Mouse (Mus musculus): ENCODE data around the gene Apod.

The Apod gene

GRCm38 (mm10) chr16:31274084-31274483 is 40.5 kb downstream of the Apod start:
- TF ChIP-seq GATA4 (IDR thresholded peaks at IDR 0.05; ENCODE audit: insufficient replicate concordance, low read length), result no peak

- no peak for TF ChIP-seq GATA4 (IDR thresholded peaks at IDR 0.05; ENCODE audit: insufficient replicate concordance, low read length)
Measured at GRCm38 (mm10) chr16:31266692-31267091, 47.9 kb downstream of the Apod start.

- TF ChIP-seq GATA4 (IDR thresholded peaks at IDR 0.05; ENCODE audit: insufficient replicate concordance, low read length), result no peak
Measured at GRCm38 (mm10) chr16:31256151-31256550, 58.5 kb downstream of the Apod start.

GRCm38 (mm10) chr16:31255685-31256084 is 58.9 kb downstream of the Apod start:
- no peak for TF ChIP-seq GATA4 (IDR thresholded peaks at IDR 0.05; ENCODE audit: insufficient replicate concordance, low read length)

- no peak for TF ChIP-seq GATA4 (IDR thresholded peaks at IDR 0.05; ENCODE audit: insufficient replicate concordance, low read length)
Measured at GRCm38 (mm10) chr16:31249401-31249800, 65.2 kb downstream of the Apod start.

- no peak for TF ChIP-seq GATA4 (IDR thresholded peaks at IDR 0.05; ENCODE audit: insufficient replicate concordance, low read length)
Measured at GRCm38 (mm10) chr16:31248717-31249116, 65.9 kb downstream of the Apod start.

GRCm38 (mm10) chr16:31247442-31247841 is 67.2 kb downstream of the Apod start:
- TF ChIP-seq GATA4 (IDR thresholded peaks at IDR 0.05; ENCODE audit: insufficient replicate concordance, low read length), result no peak
